Mouse (Mus musculus) left cerebral cortex, adult 9 months (tissue): ENCODE results near the gene Gm14781.
"Not testable (repeated sequence)": the region's sequence is repeated elsewhere in the genome, so short reads cannot be mapped to it uniquely, and the experiment has no call there.

Experiments
- DNase-seq, 2 experiments: peaks; one replicate each; pipeline ENCODE4 v3.0.0; 2022; ENCODE audit warnings: low spot score in 2 of 2

The Gm14781 gene

DNA sequence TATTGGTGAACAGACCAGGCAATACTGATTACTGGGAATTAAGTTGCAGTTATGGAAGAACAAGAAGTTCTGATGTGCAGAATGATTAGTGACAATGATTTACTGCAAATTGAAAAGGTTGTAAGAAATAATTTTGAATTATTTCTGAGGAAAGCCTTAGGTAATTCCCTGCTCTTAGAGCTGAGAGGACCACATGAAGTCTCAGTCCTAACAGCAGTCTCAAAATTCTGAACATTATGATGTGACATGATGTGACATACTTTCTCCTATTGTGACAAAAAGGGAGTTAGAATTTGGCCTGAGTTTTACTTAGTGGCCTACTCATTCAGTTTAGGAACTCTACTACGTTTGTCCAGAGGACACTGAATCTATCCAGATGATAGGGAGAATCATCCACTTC lies at the start of gene Gm14781:
TSS of gene Gm14781 (plus strand) at position 301 of the 400 bp plus-strand sequence.
- DNase-seq, result not testable (repeated sequence)

DNA sequence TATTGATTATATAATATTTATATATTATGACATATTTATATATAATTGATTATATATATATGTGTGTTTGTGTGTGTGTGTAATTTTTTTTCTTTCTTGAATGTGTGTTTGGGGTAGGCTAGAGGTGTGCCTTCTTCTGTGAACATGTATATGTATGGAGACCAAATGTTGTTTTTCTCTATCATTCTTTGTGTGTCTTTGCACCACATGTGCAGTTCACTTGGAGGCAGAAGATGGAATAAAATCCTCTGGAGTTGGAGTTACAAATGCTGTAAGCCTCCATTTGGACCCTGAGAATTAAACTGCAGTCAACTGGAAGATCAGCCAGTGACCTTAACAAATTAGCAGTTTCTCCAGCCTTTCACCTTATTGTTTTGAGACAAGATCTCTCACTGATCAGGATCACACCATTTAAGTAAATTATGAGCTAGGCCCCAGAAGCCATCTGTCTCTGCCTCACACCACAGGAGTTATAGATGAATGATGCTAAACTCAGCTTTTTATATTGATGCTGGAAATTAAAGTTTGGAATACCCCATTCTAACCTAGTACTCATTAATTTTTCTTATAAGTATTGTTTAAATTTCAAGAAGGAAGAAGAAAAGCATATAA lies 23.1 kb downstream of the Gm14781 start:
- not testable (repeated sequence) for DNase-seq
